Mouse (Mus musculus) kidney, adult 2 months (tissue): ENCODE data around the gene Gpr156. TPM values are rescaled to one million over a fixed set of nuclear protein-coding genes. Genes with fewer than 3 reads are reported as not detected.

Experiments used
- DNase-seq: peaks from one replicate; pipeline ENCODE4 v3.0.0; 2021
- H3K27ac ChIP-seq: fragments of 200-500 bp; 2 replicates; pipeline ENCODE4 v1.5.1; 2012; ENCODE audit warnings: low read depth, low read length, control low read depth, inconsistent platforms; ENCODE audit not compliant: insufficient read depth
- H3K27me3 ChIP-seq: fragments of 200-500 bp; replicated peaks from 2 replicates; pipeline ENCODE4 v1.6.1; 2012; ENCODE audit warnings: mild to moderate bottlenecking, moderate library complexity, low read length, inconsistent platforms; ENCODE audit not compliant: control insufficient read depth, insufficient read depth
- H3K36me3 ChIP-seq: fragments of 200-500 bp; 2 replicates; pipeline ENCODE4 v1.6.1; 2012; ENCODE audit warnings: mild to moderate bottlenecking, moderate library complexity, low read length, inconsistent platforms; ENCODE audit not compliant: control insufficient read depth, insufficient read depth
- H3K4me1 ChIP-seq: fragments of 200-500 bp; 2 replicates; pipeline ENCODE4 v1.6.1; 2011; ENCODE audit warnings: low read length; ENCODE audit not compliant: control insufficient read depth, insufficient read depth
- H3K4me3 ChIP-seq: fragments of 200-500 bp; 2 replicates; pipeline ENCODE4 v1.5.1; 2011; ENCODE audit warnings: mild to moderate bottlenecking, low read depth, low read length, control low read depth; ENCODE audit not compliant: insufficient read depth
- CTCF ChIP-seq: fragments of 200-500 bp; conservative IDR thresholded peaks from 2 replicates; pipeline ENCODE4 v1.5.1; 2011; ENCODE audit warnings: low read depth, mild to moderate bottlenecking, control low read depth, low read length, moderate library complexity, mixed read lengths; ENCODE audit not compliant: insufficient read depth, insufficient read length
- POLR2A ChIP-seq: fragments of 200-500 bp; IDR thresholded peaks from one replicate; pipeline ENCODE4 v1.6.1; 2011; ENCODE audit warnings: low read depth, low read length, control low read depth
- WGBS: fragments of 180-500 bp; shearing (Covaris S2); methylation state at CpG from one replicate; pipeline ENCODE4 v1.1.7; 2018; 5-methylcytosine and 5-hydroxymethylcytosine counted together
- polyA plus RNA-seq: library from polyadenylated mRNA; depleted of rRNA; stranded (reverse); fragments of >200 nt; gene quantifications from 2 replicates; pipeline ENCODE4 v1.2.3, GENCODE M21; 2012; rRNA removed

Gpr156 gene
- polyA plus RNA-seq = 0.03 TPM in 1 of 2 replicates, not detected in the other

DNA sequence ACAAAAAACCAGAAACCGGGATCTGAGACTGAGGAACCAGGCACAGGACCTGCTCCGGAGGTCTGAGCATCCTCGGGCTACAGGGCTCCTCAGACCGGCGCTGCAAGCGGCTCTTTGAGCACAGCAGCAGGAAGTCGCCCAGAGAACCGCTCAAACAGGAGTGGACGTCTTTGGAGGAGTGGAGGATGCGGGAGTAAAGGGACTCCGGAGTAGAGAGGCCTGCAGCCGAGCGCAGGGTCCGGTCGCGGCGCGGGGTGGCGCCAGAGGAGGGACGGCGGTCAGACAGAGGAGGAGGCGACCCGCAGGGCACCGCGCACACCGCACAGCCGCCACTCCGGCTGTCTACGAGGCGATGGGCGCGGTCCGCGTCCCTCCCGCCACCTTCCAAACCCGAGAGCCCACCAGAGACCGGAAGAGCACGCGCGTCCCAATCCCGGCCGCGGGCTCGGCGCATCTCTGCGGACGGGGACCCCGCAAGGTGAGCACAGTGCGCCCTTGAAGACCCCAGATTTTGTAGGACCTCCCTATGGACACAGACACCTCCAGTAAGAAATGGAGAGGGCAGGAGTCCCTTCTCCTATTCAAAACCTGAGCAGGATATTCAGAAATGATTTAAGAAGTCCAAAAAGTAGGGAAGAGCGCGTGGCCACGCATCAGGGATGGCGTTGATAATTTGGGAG lies at the start of gene Gpr156:
Gene Gpr156 (plus strand): TSS at position 359 of the 680 bp plus-strand sequence.
- Histone ChIP-seq H3K4me3 (peak within 1 kb of the TSS; percentile 46), H3K36me3 (no peaks in the 10 kb centered on the region), H3K27ac (no peak within 1 kb of the TSS), H3K4me1 (no peaks in the 10 kb centered on the region), H3K27me3 (no peaks in the 10 kb centered on the region)
- TF ChIP-seq CTCF = peak; percentile 25; the same call in 1 of the 2 replicates
- TF ChIP-seq POLR2A = no peak
- WGBS = 6% methylated on average over 53 of the region's 53 CpGs
- peak; percentile 43 for DNase-seq

DNA sequence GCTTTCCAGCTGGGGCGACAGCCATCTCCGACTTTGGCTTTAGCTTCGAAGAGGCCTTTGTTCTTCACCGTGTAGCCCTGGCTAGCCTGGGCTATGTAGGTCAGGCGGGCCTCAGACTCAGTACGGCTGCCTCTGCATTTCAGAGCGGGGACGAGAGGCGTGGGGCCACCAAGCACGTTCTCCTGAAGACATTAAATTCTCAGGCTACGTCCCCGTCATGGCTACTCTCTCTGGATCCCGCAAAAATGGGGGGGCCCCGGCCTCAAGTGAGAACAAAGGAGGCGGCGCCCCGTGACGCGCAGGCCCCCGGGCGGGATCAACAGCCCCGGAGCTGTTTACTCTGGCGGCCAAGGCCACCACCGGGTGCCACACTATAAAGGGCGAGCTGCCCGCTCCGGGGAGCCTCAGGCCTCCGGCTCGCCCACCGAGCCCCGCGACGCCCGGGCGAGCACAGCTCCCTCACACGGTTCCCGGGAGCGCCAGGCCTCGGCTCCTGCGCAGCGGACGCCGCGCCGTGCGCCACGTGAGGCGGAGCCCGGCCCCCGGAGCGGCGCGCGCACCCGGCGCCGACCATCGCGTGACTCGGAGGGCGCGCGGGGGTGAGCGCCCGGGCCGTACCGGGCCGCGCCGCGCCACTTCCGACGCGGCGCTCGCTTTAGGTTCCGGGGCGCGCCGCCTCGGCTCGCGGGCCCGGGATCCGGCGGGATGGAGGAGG lies 48.3 kb upstream of the Gpr156 start, which contains the start of gene Lrrc58:
Gene Lrrc58 (plus strand): TSS at position 599 of the 715 bp plus-strand sequence.
- under 1% methylated on average over 86 of the region's 86 CpGs for WGBS
- H3K27ac ChIP-seq = peak within 1 kb of the TSS; percentile 99
- TF ChIP-seq CTCF (no peak), POLR2A (peak; percentile 2)
- peak within 1 kb of the TSS; percentile 97 for H3K4me3 ChIP-seq
- no peaks in the 10 kb centered on the region; the same call in 1 of the 2 replicates for H3K36me3 ChIP-seq
- no peaks in the 10 kb centered on the region for H3K27me3 ChIP-seq
- DNase-seq = peak; percentile 91
- peaks cover 17% of the 10 kb centered on the region; the same call in 1 of the 2 replicates for H3K4me1 ChIP-seq

DNA sequence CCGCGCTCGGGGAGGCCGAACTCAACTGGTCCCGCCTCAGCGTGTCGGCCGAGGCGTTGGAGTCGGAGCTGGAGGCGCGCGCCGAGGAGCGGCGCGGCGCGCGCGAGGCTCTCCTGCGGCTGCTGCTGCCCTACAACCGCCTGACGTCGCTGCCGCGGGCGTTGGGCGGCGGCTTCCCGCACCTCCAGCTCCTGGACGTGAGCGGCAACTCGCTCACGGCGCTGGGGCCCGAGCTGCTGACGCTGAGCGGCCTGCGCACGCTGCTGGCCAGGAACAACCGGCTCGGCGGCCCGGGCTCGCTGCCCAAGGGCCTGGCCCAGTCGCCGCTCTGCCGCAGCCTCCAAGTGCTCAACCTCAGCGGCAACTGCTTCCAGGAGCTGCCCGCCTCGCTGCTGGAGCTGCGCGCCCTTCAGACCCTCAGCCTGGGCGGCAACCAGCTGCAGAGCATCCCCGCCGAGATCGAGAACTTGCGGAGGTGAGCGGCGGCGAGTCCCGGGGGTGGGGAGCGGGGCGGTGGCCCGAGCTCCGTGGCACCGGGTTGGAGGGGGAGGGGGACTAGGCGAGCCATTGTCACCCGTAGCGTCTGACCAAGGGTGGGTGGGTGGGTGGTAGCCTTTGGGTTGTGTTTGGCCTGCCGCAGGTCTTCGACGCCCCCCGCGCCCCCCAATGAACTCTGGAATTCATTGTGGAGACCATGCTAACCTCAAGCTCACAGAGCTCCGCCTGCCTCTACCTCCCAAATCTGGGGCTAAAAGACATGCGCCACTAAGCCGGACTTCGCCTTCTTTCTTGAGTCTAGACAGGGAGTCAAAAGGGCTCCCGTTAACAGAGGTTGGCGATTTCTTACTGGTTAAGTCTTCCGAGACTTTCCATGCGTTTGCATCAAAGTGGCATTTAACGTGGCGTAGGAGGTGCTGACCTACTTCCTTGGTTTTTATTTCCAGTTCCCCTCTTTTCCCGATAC lies 47.5 kb upstream of the Gpr156 start:
- no peaks in the 10 kb centered on the region for H3K27me3 ChIP-seq
- under 1% methylated on average over 87 of the region's 87 CpGs for WGBS
- DNase-seq = peak; percentile 84
- TF ChIP-seq POLR2A (no peak), CTCF (no peak)
- H3K4me3 ChIP-seq = peak overlapping the region; percentile 97
- H3K36me3 ChIP-seq = no peaks in the 10 kb centered on the region; the same call in 1 of the 2 replicates
- peak overlapping the region; percentile 99 for H3K27ac ChIP-seq
- peaks cover 17% of the 10 kb centered on the region; the same call in 1 of the 2 replicates for H3K4me1 ChIP-seq

DNA sequence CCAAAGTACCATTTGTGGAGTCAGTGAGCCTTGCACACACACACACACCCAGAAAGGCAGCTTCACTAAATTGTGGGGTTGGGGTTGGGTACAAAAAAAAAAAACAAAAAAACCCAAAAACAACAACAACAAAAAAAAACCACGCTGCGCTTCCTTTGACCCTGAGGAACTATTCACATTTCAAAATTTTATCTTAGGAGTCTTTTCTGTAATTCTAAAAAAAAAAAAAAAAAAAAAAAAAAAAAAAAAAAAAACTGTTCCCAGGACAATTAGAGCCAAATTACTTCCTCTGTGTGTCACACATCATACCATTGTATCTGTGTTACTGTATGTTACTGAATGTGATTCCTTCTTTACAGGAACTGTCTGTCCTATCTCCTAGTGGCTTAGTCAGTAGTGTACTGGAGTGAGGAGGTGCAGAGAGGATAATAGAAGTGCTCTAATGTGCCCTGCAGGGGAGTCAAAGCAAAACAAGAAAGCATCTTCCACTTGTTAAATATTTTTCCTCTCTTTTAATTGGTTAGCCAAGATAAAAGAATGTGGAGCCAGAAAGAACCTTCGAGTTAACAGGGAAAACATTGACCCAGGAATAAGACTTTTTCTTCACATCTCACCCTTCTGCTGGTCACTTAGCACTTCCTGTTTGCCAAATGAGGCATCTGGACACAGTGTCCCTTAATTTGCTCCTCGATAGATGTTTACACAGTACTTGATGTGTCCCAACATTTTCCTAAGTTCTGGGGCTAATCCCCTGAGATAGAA lies 46.6 kb upstream of the Gpr156 start:
- H3K27ac ChIP-seq = peak overlapping the region; percentile 89
- TF ChIP-seq CTCF (no peak), POLR2A (no peak)
- no peaks in the 10 kb centered on the region; the same call in 1 of the 2 replicates for H3K36me3 ChIP-seq
- peak; percentile 44 for DNase-seq
- WGBS = 8% methylated on average over 4 of the region's 4 CpGs
- H3K27me3 ChIP-seq = no peaks in the 10 kb centered on the region
- H3K4me1 ChIP-seq = peaks cover 17% of the 10 kb centered on the region; the same call in 1 of the 2 replicates
- H3K4me3 ChIP-seq = peak overlapping the region; percentile 97

DNA sequence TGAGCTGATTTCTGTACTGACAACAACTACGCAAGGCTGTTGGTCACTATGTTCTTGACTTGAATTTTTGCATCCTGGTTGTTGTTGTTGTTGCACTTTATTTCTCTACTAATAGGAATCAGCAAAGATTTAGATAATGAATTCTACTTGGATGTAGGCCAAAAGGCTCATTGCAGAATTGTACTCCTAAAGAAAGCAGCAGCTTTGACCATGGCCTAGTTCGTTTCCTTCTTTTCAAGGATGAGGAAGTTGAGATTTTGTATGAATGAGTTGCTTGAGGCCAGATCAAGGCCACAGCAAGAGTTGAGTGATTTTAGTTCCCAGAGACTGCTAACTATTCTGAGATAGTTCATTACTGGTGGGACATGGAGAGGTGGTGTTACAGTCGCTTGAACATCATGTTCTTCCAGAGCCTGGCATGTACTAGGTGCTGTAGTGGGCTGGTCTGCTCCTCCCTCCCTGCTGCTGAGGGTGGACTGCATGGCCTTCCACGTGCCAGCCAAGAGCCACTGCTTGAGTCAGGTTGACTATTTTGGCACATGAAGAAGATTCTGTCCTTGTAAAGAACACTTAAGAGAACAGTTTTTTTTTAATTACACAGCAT lies 45.1 kb upstream of the Gpr156 start:
- TF ChIP-seq POLR2A (no peak), CTCF (no peak)
- peak; percentile 81 for DNase-seq
- Histone ChIP-seq H3K36me3 (no peaks in the 10 kb centered on the region; the same call in 1 of the 2 replicates), H3K4me3 (no peak overlapping the region), H3K27ac (peak overlapping the region; percentile 82), H3K27me3 (no peaks in the 10 kb centered on the region), H3K4me1 (peaks cover 19% of the 10 kb centered on the region; the same call in 1 of the 2 replicates)
- 24% methylated on average over 4 of the region's 4 CpGs for WGBS
